Comparison of ENCODE assay signal across 9 mouse cellular contexts in genomic region chr8:121851716-121852115, GRCm38 (mm10). TPM values are rescaled to one million over a fixed set of nuclear protein-coding genes. Genes with fewer than 3 reads are reported as not detected.
DNase-seq lines count a peak whose midpoint lies in the region; ATAC-seq and TF ChIP-seq lines count a peak whose summit lies in the region.
"Had no signal": no experiment of that assay in that cellular context is flagged by ENCODE, and none has a peak within 500 bp of the region (broad histone marks: within the 10 kb centered on the region; RNA-seq: fewer than 3 reads in every experiment).

No protein-coding gene starts in this region.

- DNase-seq in lung, postnatal 0 days (ENCODE audit: low spot score): no peak
- no peak for DNase-seq in liver, embryonic 13.5 days
- no peak for DNase-seq in gastrocnemius, postnatal 10 days
- DNase-seq in spleen, adult 18-20 months: no peak
- no peak for DNase-seq in heart, adult 8-10 months (ENCODE audit: low spot score)

- H3K4me2 ChIP-seq in lung, embryonic 16.5 days (ENCODE audit: low read depth, low read length): peak overlapping the region; percentile 64; the same call in 1 of the 2 replicates
- no peak overlapping the region for H3K4me2 ChIP-seq in lung, postnatal 0 days (replicated peaks; ENCODE audit: low read depth, low read length)
- peak overlapping the region; percentile 53; the same call in 1 of the 2 replicates for H3K4me2 ChIP-seq in forebrain, embryonic 13.5 days
- peak overlapping the region; percentile 70 for H3K4me2 ChIP-seq in liver, embryonic 13.5 days
- H3K4me2 ChIP-seq in stomach, embryonic 14.5 days (replicated peaks; ENCODE audit: low read depth, low read length): peak overlapping the region; percentile 48; the same call in 1 of the 2 replicates

- H3K4me1 ChIP-seq in lung, embryonic 16.5 days (replicated peaks; ENCODE audit: control insufficient read depth, insufficient read depth, low read length): peaks cover 12% of the 10 kb centered on the region
- H3K4me1 ChIP-seq in lung, postnatal 0 days (ENCODE audit: insufficient read depth, low read depth, low read length): peaks cover 5% of the 10 kb centered on the region; the same call in 1 of the 2 replicates
- H3K4me1 ChIP-seq in forebrain, embryonic 13.5 days: peaks cover 19% of the 10 kb centered on the region
- H3K4me1 ChIP-seq in liver, embryonic 13.5 days (replicated peaks): peaks cover 37% of the 10 kb centered on the region
- H3K4me1 ChIP-seq in stomach, embryonic 14.5 days (ENCODE audit: control insufficient read depth, insufficient read depth, low read length): no peaks in the 10 kb centered on the region

- WGBS in lung, embryonic 16.5 days: 34% methylated on average over 7 of the region's 7 CpGs
- WGBS in lung, postnatal 0 days: 37% methylated on average over 7 of the region's 7 CpGs
- WGBS in forebrain, embryonic 13.5 days: 53% methylated on average over 7 of the region's 7 CpGs
- WGBS in liver, embryonic 13.5 days (ENCODE audit: insufficient replicate concordance): 44% methylated on average over 7 of the region's 7 CpGs
- 25% methylated on average over 7 of the region's 7 CpGs for WGBS in stomach, embryonic 14.5 days

- no peak for TF ChIP-seq EP300 in lung, postnatal 0 days (IDR thresholded peaks at IDR 0.05)

- no peak overlapping the region for H3K9ac ChIP-seq in lung, embryonic 16.5 days (ENCODE audit: low read length)
- H3K9ac ChIP-seq in lung, postnatal 0 days (replicated peaks; ENCODE audit: low read depth): no peak overlapping the region
- peak overlapping the region; percentile 51; the same call in 1 of the 2 replicates for H3K9ac ChIP-seq in forebrain, embryonic 13.5 days
- peak overlapping the region; percentile 82 for H3K9ac ChIP-seq in liver, embryonic 13.5 days
- H3K9ac ChIP-seq in stomach, embryonic 14.5 days (replicated peaks; ENCODE audit: low read depth, low read length): no peak overlapping the region
- H3K9ac ChIP-seq: embryonic facial prominence, embryonic 12.5 days had no signal

- no peaks in the 10 kb centered on the region for H3K9me3 ChIP-seq in lung, embryonic 16.5 days (ENCODE audit: control insufficient read depth, low read length)
- H3K9me3 ChIP-seq in lung, postnatal 0 days (ENCODE audit: low read length): no peaks in the 10 kb centered on the region
- H3K9me3 ChIP-seq in forebrain, embryonic 13.5 days (replicated peaks): no peaks in the 10 kb centered on the region
- no peaks in the 10 kb centered on the region for H3K9me3 ChIP-seq in liver, embryonic 13.5 days (replicated peaks)
- H3K9me3 ChIP-seq in stomach, embryonic 14.5 days (ENCODE audit: control insufficient read depth, low read depth, low read length): no peaks in the 10 kb centered on the region
- H3K9me3 ChIP-seq: embryonic facial prominence, embryonic 12.5 days had no signal

- H3K27me3 ChIP-seq in lung, embryonic 16.5 days (ENCODE audit: control insufficient read depth, insufficient read depth, low read depth, low read length): peaks cover 2% of the 10 kb centered on the region; the same call in 1 of the 2 replicates
- H3K27me3 ChIP-seq in lung, postnatal 0 days (replicated peaks; ENCODE audit: insufficient read depth, low read length): no peaks in the 10 kb centered on the region
- peaks cover 5% of the 10 kb centered on the region; the same call in 1 of the 2 replicates for H3K27me3 ChIP-seq in forebrain, embryonic 13.5 days
- no peaks in the 10 kb centered on the region for H3K27me3 ChIP-seq in liver, embryonic 13.5 days
- no peaks in the 10 kb centered on the region for H3K27me3 ChIP-seq in stomach, embryonic 14.5 days (ENCODE audit: control insufficient read depth, insufficient read depth, low read length)
- H3K27me3 ChIP-seq: embryonic facial prominence, embryonic 12.5 days had no signal

- ATAC-seq in lung, embryonic 16.5 days (ENCODE audit: low read depth): 0 out of 2 replicates have a peak, but pooled peaks have one; percentile 6
- ATAC-seq in lung, postnatal 0 days: no peak
- no peak for ATAC-seq in forebrain, embryonic 13.5 days
- no peak for ATAC-seq in liver, embryonic 13.5 days (ENCODE audit: low read depth)
- ATAC-seq in stomach, embryonic 14.5 days (ENCODE audit: insufficient number of reproducible peaks, insufficient read depth, low FRiP score, low read depth): no peak; the same call in 1 of the 2 replicates

- no peak overlapping the region for H3K27ac ChIP-seq in lung, embryonic 16.5 days (ENCODE audit: low read length)
- H3K27ac ChIP-seq in lung, postnatal 0 days (ENCODE audit: low read length): no peak overlapping the region
- H3K27ac ChIP-seq in forebrain, embryonic 13.5 days: no peak overlapping the region
- H3K27ac ChIP-seq in liver, embryonic 13.5 days: peak overlapping the region; percentile 76
- no peak overlapping the region for H3K27ac ChIP-seq in stomach, embryonic 14.5 days (ENCODE audit: low read length)
- H3K27ac ChIP-seq: embryonic facial prominence, embryonic 12.5 days had no signal

- no peak for TF ChIP-seq CTCF in lung, postnatal 0 days (IDR thresholded peaks at IDR 0.05)

- no peaks in the 10 kb centered on the region for H3K36me3 ChIP-seq in lung, embryonic 16.5 days (ENCODE audit: control insufficient read depth, insufficient read depth, low read length)
- no peaks in the 10 kb centered on the region for H3K36me3 ChIP-seq in lung, postnatal 0 days (ENCODE audit: insufficient read depth, low read length)
- H3K36me3 ChIP-seq in forebrain, embryonic 13.5 days (ENCODE audit: poor library complexity, severe bottlenecking): no peaks in the 10 kb centered on the region
- no peaks in the 10 kb centered on the region for H3K36me3 ChIP-seq in liver, embryonic 13.5 days
- H3K36me3 ChIP-seq in stomach, embryonic 14.5 days (ENCODE audit: control insufficient read depth, insufficient read depth, low read length): no peaks in the 10 kb centered on the region
- H3K36me3 ChIP-seq: embryonic facial prominence, embryonic 12.5 days had no signal

- no peak overlapping the region for H3K4me3 ChIP-seq in lung, embryonic 16.5 days (ENCODE audit: low read length)
- no peak overlapping the region for H3K4me3 ChIP-seq in lung, postnatal 0 days (ENCODE audit: low read depth, low read length)
- no peak overlapping the region for H3K4me3 ChIP-seq in forebrain, embryonic 13.5 days
- H3K4me3 ChIP-seq in liver, embryonic 13.5 days (replicated peaks): no peak overlapping the region; the same call in 1 of the 2 replicates
- no peak overlapping the region for H3K4me3 ChIP-seq in stomach, embryonic 14.5 days (ENCODE audit: low read depth, low read length)

RNA-seq across cellular contexts. Expression of gene Klhdc4, which starts 22.3 kb away (rescaled TPM):
- 33.2 and 34.6 TPM in 2 replicates for polyA plus RNA-seq in lung, embryonic 16.5 days (2015; fragmentation: Nextera tagmentation; extraction: Ambion mirVana)
- polyA plus RNA-seq in lung, postnatal 0 days (2015; fragmentation: Nextera tagmentation; extraction: Ambion mirVana): 22.9 and 28.4 TPM in 2 replicates
- 44.3 and 50.6 TPM in 2 replicates for polyA plus RNA-seq in forebrain, embryonic 13.5 days (2015; fragmentation: Nextera tagmentation; extraction: Ambion mirVana)
- polyA plus RNA-seq in liver, embryonic 13.5 days (2015; fragmentation: Nextera tagmentation; extraction: Ambion mirVana): 27.6 and 29.0 TPM in 2 replicates
- 35.8 and 38.5 TPM in 2 replicates for polyA plus RNA-seq in stomach, embryonic 14.5 days (2014; fragmentation: Nextera tagmentation; extraction: Ambion mirVana)
- 10 to 100 TPM; 10.7 to 13.3 TPM for total RNA-seq in gastrocnemius, postnatal 10 days (2021)
- total RNA-seq in heart, adult 8-10 months (2022): 10 to 100 TPM; 12.5 to 14.9 (median 12.9) TPM

RNA-seq across cellular contexts. Expression of gene Slc7a5, which starts 55.8 kb away (rescaled TPM):
- 10.4 and 10.7 TPM in 2 replicates for polyA plus RNA-seq in lung, embryonic 16.5 days (2015; fragmentation: Nextera tagmentation; extraction: Ambion mirVana)
- 4.3 and 7.5 TPM in 2 replicates for polyA plus RNA-seq in lung, postnatal 0 days (2015; fragmentation: Nextera tagmentation; extraction: Ambion mirVana)
- polyA plus RNA-seq in forebrain, embryonic 13.5 days (2015; fragmentation: Nextera tagmentation; extraction: Ambion mirVana): 28.1 and 30.6 TPM in 2 replicates
- polyA plus RNA-seq in liver, embryonic 13.5 days (2015; fragmentation: Nextera tagmentation; extraction: Ambion mirVana): 32.2 and 37.5 TPM in 2 replicates
- 17.1 and 19.7 TPM in 2 replicates for polyA plus RNA-seq in stomach, embryonic 14.5 days (2014; fragmentation: Nextera tagmentation; extraction: Ambion mirVana)
- total RNA-seq in gastrocnemius, postnatal 10 days (2021): 10 to 100 TPM in 1 of 2 experiments, 1 to 10 TPM in 1; 8.1 to 10.7 TPM
- total RNA-seq in heart, adult 8-10 months (2022): 1 to 10 TPM; 3.8 to 4.8 (median 4.2) TPM

Comparison
In these comparisons a context has a peak if more than half of its experiments do, and no peak if none do; other contexts are left out.
1. H3K9ac ChIP-seq: peak in forebrain, embryonic 13.5 days (single experiment) and liver, embryonic 13.5 days (single experiment); none in lung, embryonic 16.5 days (single experiment), lung, postnatal 0 days (single experiment) and stomach, embryonic 14.5 days (single experiment).